Mouse (Mus musculus) stomach, embryonic 14.5 days (tissue): Measurements from ENCODE around the gene Rhoa. TPM values are rescaled to one million over a fixed set of nuclear protein-coding genes. Genes with fewer than 3 reads are reported as not detected.

Source experiments
- polyA plus RNA-seq: library from polyadenylated mRNA; unstranded; fragments of >200 nt; fragmentation: Nextera tagmentation; extraction: Ambion mirVana; gene quantifications from 2 replicates; pipeline ENCODE4 v1.2.1, GENCODE M21; 2014

The Rhoa gene
- polyA plus RNA-seq, 1 experiment from 2014 or later: 308 TPM

Other genes starting within 250 kb of the Rhoa start
- gene Mst1, start 225.7 kb upstream of the Rhoa start, polyA plus RNA-seq: 3.7 and 4.4 TPM in 2 replicates
- 31.1 and 33.5 TPM in 2 replicates for gene Rnf123, start 222.8 kb upstream of the Rhoa start, polyA plus RNA-seq
- gene Apeh, start 211.5 kb upstream of the Rhoa start, polyA plus RNA-seq: 52.2 and 58.0 TPM in 2 replicates
- gene Bsn, start 115.7 kb upstream of the Rhoa start, polyA plus RNA-seq: 2.6 and 2.7 TPM in 2 replicates
- gene Dag1, start 42.2 kb upstream of the Rhoa start, polyA plus RNA-seq: 79.9 and 82.1 TPM in 2 replicates
- 44.2 and 46.9 TPM in 2 replicates for gene Nicn1, start 15.7 kb upstream of the Rhoa start, polyA plus RNA-seq
- gene Amt, start 9.3 kb upstream of the Rhoa start, polyA plus RNA-seq: 21.3 and 27.4 TPM in 2 replicates
- 37.9 and 43.3 TPM in 2 replicates for gene Tcta, start within 50 bp of the Rhoa start, polyA plus RNA-seq
- 676 and 679 TPM in 2 replicates for gene Gpx1, start 32.8 kb downstream of the Rhoa start, polyA plus RNA-seq
- 102 and 103 TPM in 2 replicates for gene Usp4, start 41.7 kb downstream of the Rhoa start, polyA plus RNA-seq
- gene 1700102P08Rik, start 86.7 kb downstream of the Rhoa start, polyA plus RNA-seq: 0.72 and 0.87 TPM in 2 replicates
- 1.9 and 2.5 TPM in 2 replicates for gene Ccdc36, start 122.4 kb downstream of the Rhoa start, polyA plus RNA-seq
- gene BC048562, start 130.4 kb downstream of the Rhoa start, polyA plus RNA-seq: not detected in 2 replicates
- 48.2 and 49.9 TPM in 2 replicates for gene Ccdc71, start 154.4 kb downstream of the Rhoa start, polyA plus RNA-seq
- 64.0 and 64.9 TPM in 2 replicates for gene Klhdc8b, start 155.5 kb downstream of the Rhoa start, polyA plus RNA-seq
- 38.7 and 43.7 TPM in 2 replicates for gene Lamb2, start 173.6 kb downstream of the Rhoa start, polyA plus RNA-seq
- gene Usp19, start 184.5 kb downstream of the Rhoa start, polyA plus RNA-seq: 49.5 and 54.4 TPM in 2 replicates
- gene Qars, start 201.6 kb downstream of the Rhoa start, polyA plus RNA-seq: 113 and 114 TPM in 2 replicates
- 120 and 121 TPM in 2 replicates for gene Qrich1, start 210.7 kb downstream of the Rhoa start, polyA plus RNA-seq